Mouse (Mus musculus): ENCODE data around the gene Clic3. TPM values are rescaled to one million over a fixed set of nuclear protein-coding genes. Genes with fewer than 3 reads are reported as not detected.

The Clic3 gene
- polyA plus RNA-seq, 1 experiment from 2014 or later: 8.0 TPM

DNA sequence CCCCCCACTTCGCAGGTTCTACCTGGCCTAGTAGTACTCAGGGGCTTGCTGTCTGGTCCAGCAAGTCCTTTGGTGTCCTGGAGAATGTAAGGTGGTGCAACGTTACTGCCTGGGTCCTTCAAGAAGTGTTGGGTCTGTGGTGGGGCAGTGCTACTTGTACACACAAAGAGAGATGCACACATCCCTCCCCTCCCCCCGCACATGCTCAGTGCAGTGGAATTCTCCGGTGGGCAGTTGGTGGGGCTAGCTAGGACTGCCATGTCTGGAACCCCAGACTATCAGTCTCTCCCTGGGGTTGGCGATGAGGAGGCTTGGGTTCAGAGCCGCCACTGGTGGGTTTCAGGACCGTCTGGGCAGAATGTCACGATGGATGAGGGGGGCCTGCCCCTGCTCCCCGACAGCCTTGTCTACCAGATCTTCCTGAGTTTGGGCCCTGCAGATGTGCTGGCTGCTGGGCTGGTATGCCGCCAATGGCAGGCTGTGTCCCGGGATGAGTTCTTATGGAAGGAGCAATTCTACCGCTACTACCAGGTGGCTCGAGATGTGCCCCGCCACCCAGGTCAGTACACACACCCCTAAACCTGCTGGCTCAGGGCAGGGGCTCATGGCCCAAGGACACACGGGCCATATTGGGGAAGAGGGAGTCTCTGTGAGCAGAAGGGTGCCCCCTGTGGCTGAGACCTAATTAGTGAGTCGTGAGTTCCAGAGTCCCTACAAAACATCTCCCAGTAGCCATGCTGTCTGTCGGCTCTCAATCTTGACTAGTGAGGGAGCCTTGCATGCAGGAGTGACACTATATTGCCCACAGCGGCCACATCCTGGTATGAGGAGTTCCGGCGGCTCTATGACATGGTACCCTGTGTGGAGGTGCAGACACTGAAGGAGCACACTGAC is 45.2 kb downstream of the Clic3 start, which contains the start of gene C8g:
Gene C8g, minus strand, starts transcription at position 127 of the 894 bp plus-strand sequence.
- Histone ChIP-seq H3K27me3 (ENCODE audit: control insufficient read depth, insufficient read depth, low read length) (no peaks in the 10 kb centered on the region), H3K4me1 (ENCODE audit: control insufficient read depth, insufficient read depth, low read length) (peaks cover 10% of the 10 kb centered on the region), H3K9ac (ENCODE audit: low read length) (peak within 1 kb of the TSS; percentile 98), H3K36me3 (ENCODE audit: control insufficient read depth, insufficient read depth) (peaks cover 21% of the 10 kb centered on the region), H3K27ac (ENCODE audit: low read length) (peak within 1 kb of the TSS; percentile 64), H3K4me2 (ENCODE audit: low read depth, low read length) (peak within 1 kb of the TSS; percentile 99), H3K9me3 (replicated peaks; ENCODE audit: control insufficient read depth, low read length) (no peaks in the 10 kb centered on the region), H3K4me3 (ENCODE audit: low read length) (peak within 1 kb of the TSS; percentile 96)
- WGBS: 74% methylated on average over 20 of the region's 20 CpGs
- no peak for ATAC-seq (replicated peaks; ENCODE audit: extremely low read depth, insufficient read depth, low FRiP score)

DNA sequence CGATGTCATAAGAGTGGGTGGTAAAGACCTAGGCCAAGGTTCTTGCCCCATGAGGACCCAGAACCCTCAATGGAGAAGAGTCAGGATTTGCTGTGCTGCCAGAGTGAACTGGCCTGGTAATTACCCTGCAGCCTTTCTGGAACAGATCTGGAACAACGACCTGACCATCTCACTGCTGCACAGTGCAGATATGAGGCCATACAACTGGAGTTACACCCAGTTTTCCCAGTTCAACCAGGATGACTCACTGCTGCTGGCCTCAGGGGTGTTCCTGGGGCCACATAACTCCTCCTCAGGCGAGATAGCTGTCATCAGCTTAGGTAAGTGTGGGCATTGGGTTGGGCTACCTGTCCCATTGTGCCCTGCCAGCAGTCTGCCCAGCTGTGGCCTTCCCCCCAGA is 46.1 kb downstream of the Clic3 start:
- H3K4me2 ChIP-seq (ENCODE audit: low read depth, low read length): no peak overlapping the region
- ATAC-seq (replicated peaks; ENCODE audit: extremely low read depth, insufficient read depth, low FRiP score): no peak
- no peaks in the 10 kb centered on the region for H3K27me3 ChIP-seq (ENCODE audit: control insufficient read depth, insufficient read depth, low read length)
- WGBS: 86% methylated on average over 3 of the region's 3 CpGs
- H3K9me3 ChIP-seq (replicated peaks; ENCODE audit: control insufficient read depth, low read length): no peaks in the 10 kb centered on the region
- H3K9ac ChIP-seq (ENCODE audit: low read length): no peak overlapping the region
- peaks cover 10% of the 10 kb centered on the region for H3K4me1 ChIP-seq (ENCODE audit: control insufficient read depth, insufficient read depth, low read length)
- H3K27ac ChIP-seq (ENCODE audit: low read length): no peak overlapping the region
- peaks cover 21% of the 10 kb centered on the region for H3K36me3 ChIP-seq (ENCODE audit: control insufficient read depth, insufficient read depth)
- H3K4me3 ChIP-seq (ENCODE audit: low read length): no peak overlapping the region

- ATAC-seq (replicated peaks; ENCODE audit: extremely low read depth, insufficient read depth, low FRiP score): no peak
- 89% methylated on average over 19 of the region's 19 CpGs for WGBS
Observed at GRCm38 (mm10) chr2:25504538-25504937, 47.9 kb downstream of the Clic3 start.

DNA sequence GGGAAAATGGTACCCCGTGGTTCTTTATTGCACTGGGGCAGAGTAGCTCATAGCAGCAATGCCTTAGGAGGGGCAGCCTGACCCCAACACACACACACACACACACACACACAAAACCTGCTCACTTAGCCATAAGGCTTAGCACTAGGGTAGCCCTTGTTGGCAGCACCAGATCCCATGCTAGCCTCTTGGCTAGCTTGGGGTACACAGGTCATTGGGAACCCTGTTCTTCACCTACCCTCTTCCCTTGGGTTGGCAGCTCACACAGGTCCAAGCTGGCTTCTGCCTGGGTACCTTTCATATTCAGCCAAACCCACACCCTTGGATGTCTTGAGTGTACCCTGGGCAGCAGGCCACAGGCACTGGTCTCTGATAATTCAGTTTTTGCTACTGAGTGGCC is 48.4 kb downstream of the Clic3 start:
- peaks cover 9% of the 10 kb centered on the region for H3K4me1 ChIP-seq (ENCODE audit: control insufficient read depth, insufficient read depth, low read length)
- H3K4me2 ChIP-seq (ENCODE audit: low read depth, low read length): no peak overlapping the region
- 95% methylated on average over 1 of the region's 1 CpGs for WGBS
- no peak overlapping the region for H3K27ac ChIP-seq (ENCODE audit: low read length)
- peaks cover 21% of the 10 kb centered on the region for H3K36me3 ChIP-seq (ENCODE audit: control insufficient read depth, insufficient read depth)
- H3K4me3 ChIP-seq (ENCODE audit: low read length): no peak overlapping the region
- H3K9ac ChIP-seq (ENCODE audit: low read length): no peak overlapping the region
- H3K27me3 ChIP-seq (ENCODE audit: control insufficient read depth, insufficient read depth, low read length): no peaks in the 10 kb centered on the region
- no peaks in the 10 kb centered on the region for H3K9me3 ChIP-seq (replicated peaks; ENCODE audit: control insufficient read depth, low read length)
- ATAC-seq (replicated peaks; ENCODE audit: extremely low read depth, insufficient read depth, low FRiP score): no peak

More at GRCm38 (mm10) chr2:25504538-25504937, 47.9 kb downstream of the Clic3 start:
- Histone ChIP-seq H3K4me3 (ENCODE audit: low read length) (no peak overlapping the region), H3K4me2 (ENCODE audit: low read depth, low read length) (no peak overlapping the region), H3K9ac (ENCODE audit: low read length) (no peak overlapping the region), H3K4me1 (ENCODE audit: control insufficient read depth, insufficient read depth, low read length) (peaks cover 10% of the 10 kb centered on the region), H3K9me3 (replicated peaks; ENCODE audit: control insufficient read depth, low read length) (no peaks in the 10 kb centered on the region), H3K27ac (ENCODE audit: low read length) (no peak overlapping the region), H3K27me3 (ENCODE audit: control insufficient read depth, insufficient read depth, low read length) (no peaks in the 10 kb centered on the region), H3K36me3 (ENCODE audit: control insufficient read depth, insufficient read depth) (peaks cover 21% of the 10 kb centered on the region)

GRCm38 (mm10) chr2:25505860-25506259 is 49.2 kb downstream of the Clic3 start:
- Histone ChIP-seq H3K36me3 (ENCODE audit: control insufficient read depth, insufficient read depth) (peaks cover 21% of the 10 kb centered on the region), H3K4me2 (ENCODE audit: low read depth, low read length) (no peak overlapping the region), H3K27ac (ENCODE audit: low read length) (no peak overlapping the region), H3K4me3 (ENCODE audit: low read length) (no peak overlapping the region), H3K27me3 (ENCODE audit: control insufficient read depth, insufficient read depth, low read length) (no peaks in the 10 kb centered on the region), H3K9me3 (replicated peaks; ENCODE audit: control insufficient read depth, low read length) (no peaks in the 10 kb centered on the region), H3K9ac (ENCODE audit: low read length) (no peak overlapping the region), H3K4me1 (ENCODE audit: control insufficient read depth, insufficient read depth, low read length) (peaks cover 7% of the 10 kb centered on the region)
- no peak for ATAC-seq (replicated peaks; ENCODE audit: extremely low read depth, insufficient read depth, low FRiP score)
- WGBS: 96% methylated on average over 4 of the region's 4 CpGs

DNA sequence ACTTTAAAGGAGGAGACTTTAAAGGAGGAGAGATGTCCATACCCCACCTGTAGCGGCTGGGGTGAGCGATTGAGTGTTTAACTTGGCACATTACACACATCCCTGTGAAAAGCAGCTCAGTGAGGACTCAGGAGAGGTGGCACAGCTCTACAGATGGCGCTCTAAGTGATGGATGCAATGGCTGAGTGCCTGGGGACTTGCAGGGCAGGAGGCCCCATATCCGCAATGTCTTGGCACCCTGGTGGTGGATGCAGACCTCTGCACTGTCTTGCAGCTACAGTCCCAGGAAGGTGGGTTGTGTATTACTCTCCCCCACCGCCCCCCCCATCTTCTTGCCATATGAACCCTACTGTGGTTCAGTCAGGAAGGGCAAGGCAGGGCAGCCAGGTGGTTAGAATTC is 50.3 kb downstream of the Clic3 start:
- H3K36me3 ChIP-seq (ENCODE audit: control insufficient read depth, insufficient read depth): peaks cover 21% of the 10 kb centered on the region
- H3K4me2 ChIP-seq (ENCODE audit: low read depth, low read length): no peak overlapping the region
- no peak overlapping the region for H3K4me3 ChIP-seq (ENCODE audit: low read length)
- no peaks in the 10 kb centered on the region for H3K27me3 ChIP-seq (ENCODE audit: control insufficient read depth, insufficient read depth, low read length)
- 42% methylated on average over 5 of the region's 5 CpGs for WGBS
- no peak for ATAC-seq (replicated peaks; ENCODE audit: extremely low read depth, insufficient read depth, low FRiP score)
- H3K27ac ChIP-seq (ENCODE audit: low read length): no peak overlapping the region
- no peak overlapping the region for H3K9ac ChIP-seq (ENCODE audit: low read length)
- peaks cover under 1% of the 10 kb centered on the region for H3K4me1 ChIP-seq (ENCODE audit: control insufficient read depth, insufficient read depth, low read length)
- no peaks in the 10 kb centered on the region for H3K9me3 ChIP-seq (replicated peaks; ENCODE audit: control insufficient read depth, low read length)

Small RNAs within 50 kb of the gene (microRNA-seq; reads per million reads assigned to microRNA genes)
- not detected for gene Mir3087

Other genes with a start within 250 kb of the Clic3 start
- 79.1 and 81.9 TPM in 2 replicates for gene Nelfb, start 245.3 kb upstream of the Clic3 start, polyA plus RNA-seq (2015; fragmentation: Nextera tagmentation; extraction: Ambion mirVana)
- gene Stpg3, start 242.2 kb upstream of the Clic3 start, polyA plus RNA-seq (2015; fragmentation: Nextera tagmentation; extraction: Ambion mirVana): not detected in 2 replicates
- 1.1 TPM in 1 of 2 replicates, not detected in the other for gene Fam166a, start 238.1 kb upstream of the Clic3 start, polyA plus RNA-seq (2015; fragmentation: Nextera tagmentation; extraction: Ambion mirVana)
- gene Tubb4b, start 232.1 kb upstream of the Clic3 start, polyA plus RNA-seq (2015; fragmentation: Nextera tagmentation; extraction: Ambion mirVana): 474 and 482 TPM in 2 replicates
- gene Slc34a3, start 222.5 kb upstream of the Clic3 start, polyA plus RNA-seq (2015; fragmentation: Nextera tagmentation; extraction: Ambion mirVana): not detected in 2 replicates
- gene Rnf224, start 220.1 kb upstream of the Clic3 start, polyA plus RNA-seq (2015; fragmentation: Nextera tagmentation; extraction: Ambion mirVana): not detected in 2 replicates
- gene Rnf208, start 214.6 kb upstream of the Clic3 start, polyA plus RNA-seq (2015; fragmentation: Nextera tagmentation; extraction: Ambion mirVana): 3.7 and 5.2 TPM in 2 replicates
- 0.17 TPM in 1 of 2 replicates, not detected in the other for gene Cysrt1, start 214.4 kb upstream of the Clic3 start, polyA plus RNA-seq (2015; fragmentation: Nextera tagmentation; extraction: Ambion mirVana)
- 2.2 and 3.1 TPM in 2 replicates for gene AL732309.1, start 210.0 kb upstream of the Clic3 start, polyA plus RNA-seq (2015; fragmentation: Nextera tagmentation; extraction: Ambion mirVana)
- 15.1 and 16.4 TPM in 2 replicates for gene Tmem203, start 201.4 kb upstream of the Clic3 start, polyA plus RNA-seq (2015; fragmentation: Nextera tagmentation; extraction: Ambion mirVana)
- 4.3 and 5.9 TPM in 2 replicates for gene Tprn, start 194.2 kb upstream of the Clic3 start, polyA plus RNA-seq (2015; fragmentation: Nextera tagmentation; extraction: Ambion mirVana)
- 154 and 157 TPM in 2 replicates for gene Ssna1, start 184.4 kb upstream of the Clic3 start, polyA plus RNA-seq (2015; fragmentation: Nextera tagmentation; extraction: Ambion mirVana)
- gene Anapc2, start 184.4 kb upstream of the Clic3 start, polyA plus RNA-seq (2015; fragmentation: Nextera tagmentation; extraction: Ambion mirVana): 80.5 and 86.6 TPM in 2 replicates
- gene Tmem210, start 168.7 kb upstream of the Clic3 start, polyA plus RNA-seq (2015; fragmentation: Nextera tagmentation; extraction: Ambion mirVana): not detected in 2 replicates
- 0.89 and 1.2 TPM in 2 replicates for gene Lrrc26, start 166.9 kb upstream of the Clic3 start, polyA plus RNA-seq (2015; fragmentation: Nextera tagmentation; extraction: Ambion mirVana)
- 0.14 TPM in 1 of 2 replicates, not detected in the other for gene Grin1, start 137.7 kb upstream of the Clic3 start, polyA plus RNA-seq (2015; fragmentation: Nextera tagmentation; extraction: Ambion mirVana)
- gene Man1b1, start 124.5 kb upstream of the Clic3 start, polyA plus RNA-seq (2015; fragmentation: Nextera tagmentation; extraction: Ambion mirVana): 24.7 and 28.4 TPM in 2 replicates
- 10.3 and 10.6 TPM in 2 replicates for gene Dpp7, start 100.5 kb upstream of the Clic3 start, polyA plus RNA-seq (2015; fragmentation: Nextera tagmentation; extraction: Ambion mirVana)
- 18.8 and 19.3 TPM in 2 replicates for gene Uap1l1, start 91.2 kb upstream of the Clic3 start, polyA plus RNA-seq (2015; fragmentation: Nextera tagmentation; extraction: Ambion mirVana)
- 21.1 and 22.5 TPM in 2 replicates for gene Sapcd2, start 84.5 kb upstream of the Clic3 start, polyA plus RNA-seq (2015; fragmentation: Nextera tagmentation; extraction: Ambion mirVana)
- gene Entpd2, start 61.0 kb upstream of the Clic3 start, polyA plus RNA-seq (2015; fragmentation: Nextera tagmentation; extraction: Ambion mirVana): 3.4 and 4.0 TPM in 2 replicates
- 30.8 TPM in 2 replicates for gene Npdc1, start 57.5 kb upstream of the Clic3 start, polyA plus RNA-seq (2015; fragmentation: Nextera tagmentation; extraction: Ambion mirVana)
- gene Fut7, start 33.6 kb upstream of the Clic3 start, polyA plus RNA-seq (2015; fragmentation: Nextera tagmentation; extraction: Ambion mirVana): 0.35 and 0.46 TPM in 2 replicates
- 5.4 and 5.8 TPM in 2 replicates for gene Abca2, start 28.1 kb upstream of the Clic3 start, polyA plus RNA-seq (2015; fragmentation: Nextera tagmentation; extraction: Ambion mirVana)
- 37.6 and 40.4 TPM in 2 replicates for gene Paxx, start 4.3 kb downstream of the Clic3 start, polyA plus RNA-seq (2015; fragmentation: Nextera tagmentation; extraction: Ambion mirVana)
- gene Ptgds, start 13.2 kb downstream of the Clic3 start, polyA plus RNA-seq (2015; fragmentation: Nextera tagmentation; extraction: Ambion mirVana): 192 and 202 TPM in 2 replicates
- not detected in 2 replicates for gene Lcn12, start 37.1 kb downstream of the Clic3 start, polyA plus RNA-seq (2015; fragmentation: Nextera tagmentation; extraction: Ambion mirVana)
- gene Fbxw5, start 43.9 kb downstream of the Clic3 start, polyA plus RNA-seq (2015; fragmentation: Nextera tagmentation; extraction: Ambion mirVana): 92.1 and 97.8 TPM in 2 replicates
- gene C8g, start 44.9 kb downstream of the Clic3 start, polyA plus RNA-seq (2015; fragmentation: Nextera tagmentation; extraction: Ambion mirVana): 3.9 and 4.3 TPM in 2 replicates
- 27.0 and 27.3 TPM in 2 replicates for gene Traf2, start 90.1 kb downstream of the Clic3 start, polyA plus RNA-seq (2015; fragmentation: Nextera tagmentation; extraction: Ambion mirVana)
- 288 and 303 TPM in 2 replicates for gene Edf1, start 101.0 kb downstream of the Clic3 start, polyA plus RNA-seq (2015; fragmentation: Nextera tagmentation; extraction: Ambion mirVana)
- 2.7 and 19.0 TPM in 2 replicates for gene Mamdc4, start 118.0 kb downstream of the Clic3 start, polyA plus RNA-seq (2015; fragmentation: Nextera tagmentation; extraction: Ambion mirVana)
- 180 and 190 TPM in 2 replicates for gene Phpt1, start 118.4 kb downstream of the Clic3 start, polyA plus RNA-seq (2015; fragmentation: Nextera tagmentation; extraction: Ambion mirVana)
- gene Ajm1, start 124.9 kb downstream of the Clic3 start, polyA plus RNA-seq (2015; fragmentation: Nextera tagmentation; extraction: Ambion mirVana): 0.05 and 0.10 TPM in 2 replicates
- gene Rabl6, start 151.7 kb downstream of the Clic3 start, polyA plus RNA-seq (2015; fragmentation: Nextera tagmentation; extraction: Ambion mirVana): 42.7 and 48.9 TPM in 2 replicates
- gene Ccdc183, start 160.8 kb downstream of the Clic3 start, polyA plus RNA-seq (2015; fragmentation: Nextera tagmentation; extraction: Ambion mirVana): 0.07 and 0.11 TPM in 2 replicates
- gene Tmem141, start 165.2 kb downstream of the Clic3 start, polyA plus RNA-seq (2015; fragmentation: Nextera tagmentation; extraction: Ambion mirVana): 20.0 and 25.6 TPM in 2 replicates
- gene Fcna, start 171.2 kb downstream of the Clic3 start, polyA plus RNA-seq (2015; fragmentation: Nextera tagmentation; extraction: Ambion mirVana): 3.6 and 6.3 TPM in 2 replicates
- gene Lcn8, start 196.3 kb downstream of the Clic3 start, polyA plus RNA-seq (2015; fragmentation: Nextera tagmentation; extraction: Ambion mirVana): not detected in 2 replicates
- gene Lcn5, start 201.1 kb downstream of the Clic3 start, polyA plus RNA-seq (2015; fragmentation: Nextera tagmentation; extraction: Ambion mirVana): not detected in 2 replicates
- not detected in 2 replicates for gene Lcn6, start 219.9 kb downstream of the Clic3 start, polyA plus RNA-seq (2015; fragmentation: Nextera tagmentation; extraction: Ambion mirVana)
- not detected in 2 replicates for gene Lcn10, start 225.9 kb downstream of the Clic3 start, polyA plus RNA-seq (2015; fragmentation: Nextera tagmentation; extraction: Ambion mirVana)
- gene Obp2a, start 243.2 kb downstream of the Clic3 start, polyA plus RNA-seq (2015; fragmentation: Nextera tagmentation; extraction: Ambion mirVana): not detected in 2 replicates
- gene Bmyc, start 249.9 kb downstream of the Clic3 start, polyA plus RNA-seq (2015; fragmentation: Nextera tagmentation; extraction: Ambion mirVana): 42.3 and 45.4 TPM in 2 replicates

Data from heart, embryonic 16.5 days (tissue).